Mouse (Mus musculus): ENCODE results near the gene Cldn34b3.
"Not testable (repeated sequence)": the region's sequence is repeated elsewhere in the genome, so short reads cannot be mapped to it uniquely, and the experiment has no call there.

Cldn34b3 gene

GRCm38 (mm10) chrX:76264004-76264403 is at the start of gene Cldn34b3:
TSS of gene Cldn34b3 (plus strand) at chrX:76264304.
- DNase-seq: not testable (repeated sequence)
